Mouse (Mus musculus) CH12.LX (cell line): Measurements from ENCODE around the gene Adcy4. TPM values are rescaled to one million over a fixed set of nuclear protein-coding genes. Genes with fewer than 3 reads are reported as not detected.

Experiments
- DNase-seq: peaks from one replicate; pipeline ENCODE4 v3.0.0-alpha.2; 2013; ENCODE audit errors: extremely low read depth
- H3K27ac ChIP-seq: 2 replicates; pipeline ENCODE4 v1.5.1; 2012; ENCODE audit warnings: low read depth, mild to moderate bottlenecking, control low read depth, moderate library complexity; ENCODE audit not compliant: insufficient read depth
- H3K27me3 ChIP-seq: replicated peaks from 2 replicates; pipeline ENCODE3; 2012; ENCODE audit warnings: inconsistent platforms
- H3K36me3 ChIP-seq, 2 experiments: replicated peaks in 1 of 2; 2 replicates each; pipeline versions ENCODE3 to v1.6.1; 2012; ENCODE audit warnings: inconsistent platforms in 1 of 2, low read length in 1 of 2, mild to moderate bottlenecking in 1 of 2, mixed read lengths in 1 of 2, moderate library complexity in 1 of 2; ENCODE audit not compliant: control insufficient read depth in 1 of 2, insufficient read depth in 1 of 2
- H3K4me1 ChIP-seq, 2 experiments: 2 replicates each; pipeline ENCODE4 v1.6.1; 2012; ENCODE audit warnings: inconsistent platforms in 1 of 2, moderate library complexity in 1 of 2; ENCODE audit not compliant: insufficient read depth in 2 of 2, control insufficient read depth in 1 of 2
- H3K4me2 ChIP-seq: 2 replicates; pipeline ENCODE4 v1.6.1; 2012; ENCODE audit warnings: low read depth, mild to moderate bottlenecking, control low read depth; ENCODE audit not compliant: poor library complexity, insufficient read depth, severe bottlenecking
- H3K4me3 ChIP-seq, 3 experiments: fragments of 150-350 bp in 1 of 3; sonication (generic) in 1 of 3; replicated peaks in 1 of 3; 2 replicates each; pipeline versions ENCODE3 to v1.5.1; 2011 to 2012; ENCODE audit warnings: low read depth in 2 of 3, low read length in 2 of 3, mild to moderate bottlenecking in 2 of 3, moderate library complexity in 2 of 3, control low read depth in 1 of 3, improper control_type of control experiment in 1 of 3, inconsistent platforms in 1 of 3, mixed read lengths in 1 of 3; ENCODE audit not compliant: poor library complexity in 1 of 3
- H3K79me2 ChIP-seq: replicated peaks from 2 replicates; pipeline ENCODE4 v1.6.1; 2012; ENCODE audit warnings: mild to moderate bottlenecking, moderate library complexity; ENCODE audit not compliant: control insufficient read depth, poor library complexity, insufficient read depth, severe bottlenecking; ENCODE audit errors: extremely low read depth
- H3K9ac ChIP-seq: 2 replicates; pipeline ENCODE4 v1.6.1; 2012; ENCODE audit warnings: low read depth, mild to moderate bottlenecking, control low read depth, moderate library complexity; ENCODE audit not compliant: insufficient read depth
- H3K9me3 ChIP-seq: replicated peaks from 2 replicates; pipeline ENCODE3; 2012; ENCODE audit warnings: low read length, inconsistent platforms, mixed read lengths
- BHLHE40 ChIP-seq: IDR thresholded peaks from 2 replicates; pipeline ENCODE4 v1.6.1; 2011; ENCODE audit warnings: mild to moderate bottlenecking, low read depth, low read length, improper control_type of control experiment
- CHD2 ChIP-seq: IDR thresholded peaks from 2 replicates; pipeline ENCODE4 v1.6.1; 2011; ENCODE audit warnings: low read length, improper control_type of control experiment
- CTCF ChIP-seq, 2 experiments: IDR thresholded peaks in 1 of 2; conservative IDR thresholded peaks in 1 of 2; 2 replicates each; pipeline ENCODE4 v1.5.1; 2011 to 2012; ENCODE audit warnings: low read depth in 2 of 2, low read length in 2 of 2, improper control_type of control experiment in 1 of 2, inconsistent platforms in 1 of 2, mild to moderate bottlenecking in 1 of 2, moderate library complexity in 1 of 2
- ELF1 ChIP-seq: IDR thresholded peaks from 2 replicates; pipeline ENCODE4 v1.6.1; 2014; ENCODE audit warnings: low read depth, mild to moderate bottlenecking, inconsistent platforms, low read length, improper control_type of control experiment
- ETS1 ChIP-seq: conservative IDR thresholded peaks from 2 replicates; pipeline ENCODE4 v1.6.1; 2012; ENCODE audit warnings: low read depth, mild to moderate bottlenecking, inconsistent platforms, low read length, improper control_type of control experiment, moderate library complexity
- HCFC1 ChIP-seq: IDR thresholded peaks from 2 replicates; pipeline ENCODE4 v1.6.1; 2012; ENCODE audit warnings: low read depth, mild to moderate bottlenecking, inconsistent platforms, low read length, improper control_type of control experiment
- JUN ChIP-seq: IDR thresholded peaks from 2 replicates; pipeline ENCODE4 v1.6.1; 2011; ENCODE audit warnings: low read depth, mild to moderate bottlenecking, low read length, improper control_type of control experiment, moderate library complexity; ENCODE audit not compliant: insufficient read depth
- JUND ChIP-seq: conservative IDR thresholded peaks from 2 replicates; pipeline ENCODE4 v1.6.1; 2011; ENCODE audit warnings: low read depth, low read length, improper control_type of control experiment
- MAFK ChIP-seq: IDR thresholded peaks from 2 replicates; pipeline ENCODE4 v1.6.1; 2011; ENCODE audit warnings: low read length, improper control_type of control experiment; ENCODE audit not compliant: insufficient replicate concordance
- MAX ChIP-seq: IDR thresholded peaks from 2 replicates; pipeline ENCODE4 v1.6.1; 2011; ENCODE audit warnings: low read length, improper control_type of control experiment
- MAZ ChIP-seq: IDR thresholded peaks from 2 replicates; pipeline ENCODE4 v1.6.1; 2012; ENCODE audit warnings: low read depth, mild to moderate bottlenecking, inconsistent platforms, low read length, improper control_type of control experiment, moderate library complexity
- MEF2A ChIP-seq: IDR thresholded peaks from 2 replicates; pipeline ENCODE4 v1.6.1; 2014; ENCODE audit warnings: low read depth, mild to moderate bottlenecking, inconsistent platforms, low read length, improper control_type of control experiment, borderline replicate concordance
- PAX5 ChIP-seq: IDR thresholded peaks from 2 replicates; pipeline ENCODE4 v1.6.1; 2012; ENCODE audit warnings: low read length, inconsistent platforms, mixed read lengths
- POLR2A ChIP-seq: IDR thresholded peaks from 2 replicates; pipeline ENCODE4 v1.6.1; 2011; ENCODE audit warnings: low read depth, mild to moderate bottlenecking, improper control_type of control experiment, low read length
- POLR2AphosphoS2 ChIP-seq: IDR thresholded peaks from 2 replicates; pipeline ENCODE4 v1.6.1; 2011; ENCODE audit warnings: low read depth, low read length, improper control_type of control experiment
- RAD21 ChIP-seq: IDR thresholded peaks from 2 replicates; pipeline ENCODE4 v1.6.1; 2011; ENCODE audit warnings: low read depth, mild to moderate bottlenecking, low read length, improper control_type of control experiment, moderate library complexity
- RCOR1 ChIP-seq: conservative IDR thresholded peaks from 2 replicates; pipeline ENCODE4 v1.6.1; 2012; ENCODE audit warnings: low read depth, mild to moderate bottlenecking, inconsistent platforms, low read length, improper control_type of control experiment
- SIN3A ChIP-seq: IDR thresholded peaks from 2 replicates; pipeline ENCODE4 v1.6.1; 2012; ENCODE audit warnings: low read length, improper control_type of control experiment, inconsistent platforms
- SMC3 ChIP-seq: IDR thresholded peaks from 2 replicates; pipeline ENCODE4 v1.6.1; 2011; ENCODE audit warnings: low read depth, low read length, improper control_type of control experiment
- TBP ChIP-seq: conservative IDR thresholded peaks from 2 replicates; pipeline ENCODE4 v1.6.1; 2011; ENCODE audit warnings: low read depth, low read length, improper control_type of control experiment
- TCF12 ChIP-seq: IDR thresholded peaks from 2 replicates; pipeline ENCODE4 v1.6.1; 2014; ENCODE audit warnings: low read depth, mild to moderate bottlenecking, inconsistent platforms, low read length, improper control_type of control experiment
- UBTF ChIP-seq: IDR thresholded peaks from 2 replicates; pipeline ENCODE4 v1.6.1; 2012; ENCODE audit warnings: low read depth, mild to moderate bottlenecking, inconsistent platforms, low read length, improper control_type of control experiment, moderate library complexity
- ZKSCAN1 ChIP-seq: IDR thresholded peaks from 2 replicates; pipeline ENCODE4 v1.6.1; 2012; ENCODE audit warnings: low read depth, inconsistent platforms, low read length, improper control_type of control experiment, borderline replicate concordance
- ZMIZ1 ChIP-seq: IDR thresholded peaks from 2 replicates; pipeline ENCODE4 v1.6.1; 2012; ENCODE audit warnings: low read depth, mild to moderate bottlenecking, inconsistent platforms, low read length, improper control_type of control experiment
- ZNF384 ChIP-seq: IDR thresholded peaks from 2 replicates; pipeline ENCODE4 v1.6.1; 2012; ENCODE audit warnings: low read depth, low read length, improper control_type of control experiment, inconsistent platforms
- dilution Hi-C: fragments of 300-500 bp; cut with MboI; formaldehyde crosslinking; loops from 2 replicates; pipeline ENCODE4 v1.14.3; 2020; ENCODE audit warnings: low sequenced_read_pairs; ENCODE audit not compliant: extremely low pct_unique_long_range_greater_than_20kb, extremely low pct_ligation_motif_present
- in situ Hi-C: fragments of 300-500 bp; cut with MboI; formaldehyde crosslinking; loops from 3 replicates; pipeline ENCODE4 v1.14.3; 2019; ENCODE audit warnings: low sequenced_read_pairs, low pct_ligation_motif_present, low pct_unique_long_range_greater_than_20kb, mixed read lengths
- polyA plus RNA-seq: library from polyadenylated mRNA; unstranded; fragments of >175 nt; gene quantifications from 2 replicates; pipeline ENCODE4 v1.2.1, GENCODE M21; 2012; ENCODE audit warnings: low read depth; ENCODE audit not compliant: insufficient read length
- total RNA-seq, 2 experiments: library from RNA; depleted of rRNA; stranded (reverse); fragments of 300-350 nt in 1 of 2; fragments of >200 nt in 1 of 2; gene quantifications; 2 replicates each; pipeline ENCODE4 v1.2.3; 2012 to 2014

Adcy4 gene
- total and polyA plus RNA-seq, 3 experiments, result not detected

GRCm38 (mm10) chr14:55777806-55778205 is 6.1 kb downstream of the Adcy4 start:
- Histone ChIP-seq H3K4me3 (no peak overlapping the region), H3K27me3 (peaks cover 58% of the 10 kb centered on the region), H3K27ac (no peak overlapping the region), H3K4me2 (no peak overlapping the region), H3K4me1 (peaks cover 0 to 8% of the 10 kb centered on the region in 2 experiments; a peak in 1 of 4 replicates), H3K9ac (no peak overlapping the region), H3K79me2 (no peaks in the 10 kb centered on the region), H3K9me3 (no peaks in the 10 kb centered on the region), H3K36me3 (no peaks in the 10 kb centered on the region)
- dilution Hi-C loops (no loop called here), in situ Hi-C loops (no loop called here)
- TF ChIP-seq ZNF384 (no peak), PAX5 (no peak), POLR2A (no peak), BHLHE40 (no peak), MEF2A (no peak), MAX (no peak), JUN (no peak), POLR2AphosphoS2 (no peak), TBP (no peak), RCOR1 (no peak), SMC3 (no peak), ZMIZ1 (no peak), MAFK (no peak), ELF1 (no peak), MAZ (no peak), RAD21 (no peak)
- no peak for DNase-seq

GRCm38 (mm10) chr14:55777176-55777575 is 6.7 kb downstream of the Adcy4 start:
- no peaks in the 10 kb centered on the region for H3K36me3 ChIP-seq
- H3K4me1 ChIP-seq, result peaks cover 0 to 8% of the 10 kb centered on the region in 2 experiments; a peak in 1 of 4 replicates
- TF ChIP-seq ETS1, result no peak
- TF ChIP-seq POLR2AphosphoS2, result no peak
- TF ChIP-seq SIN3A, result no peak
- no peak for TF ChIP-seq CHD2
- TF ChIP-seq UBTF, result no peak
- no peak for TF ChIP-seq ZKSCAN1
- no peak for TF ChIP-seq SMC3
- no peak for TF ChIP-seq JUN
- no peak for TF ChIP-seq MAZ
- no peak for TF ChIP-seq RAD21
- TF ChIP-seq ZNF384, result no peak
- TF ChIP-seq TCF12, result no peak
- TF ChIP-seq JUND, result no peak
- TF ChIP-seq HCFC1, result no peak
- TF ChIP-seq MAFK, result no peak
- TF ChIP-seq CTCF (conservative IDR thresholded peaks at IDR 0.05 in 1 of 2, IDR thresholded peaks at IDR 0.05 in 1 of 2; ENCODE audit: low read depth in 2 of 2, low read length in 2 of 2), result no peak
- no peak for TF ChIP-seq MAX
- no peak for TF ChIP-seq ZMIZ1
- dilution Hi-C loops, result no loop called here
- peaks cover 59% of the 10 kb centered on the region for H3K27me3 ChIP-seq
- H3K79me2 ChIP-seq, result no peaks in the 10 kb centered on the region
- H3K9me3 ChIP-seq, result no peaks in the 10 kb centered on the region
- H3K4me3 ChIP-seq, result no peak overlapping the region
- no peak overlapping the region for H3K4me2 ChIP-seq
- no peak overlapping the region for H3K9ac ChIP-seq
- DNase-seq, result no peak
- H3K27ac ChIP-seq, result no peak overlapping the region
- in situ Hi-C loops, result no loop called here
